Mouse (Mus musculus) midbrain, embryonic 11.5 days (tissue): Measurements from ENCODE around the gene Lrba. TPM values are rescaled to one million over a fixed set of nuclear protein-coding genes. Genes with fewer than 3 reads are reported as not detected.

Experiments used
- ATAC-seq: fragments of 200-750 bp; cut with Nextera tagmentation; 2 replicates; pipeline ENCODE4 v1.8.0; 2017; ENCODE audit warnings: moderate TSS enrichment, moderate library complexity; ENCODE audit not compliant: low FRiP score
- DNase-seq: peaks from one replicate; pipeline ENCODE4 v3.0.0; 2015; ENCODE audit warnings: low spot score; ENCODE audit errors: missing footprints
- H3K27ac ChIP-seq: fragments of 300-500 bp; sonication (generic); 2 replicates; pipeline ENCODE4 v1.5.1; 2014; ENCODE audit warnings: low read depth, low read length
- H3K27me3 ChIP-seq: fragments of 300-500 bp; sonication (generic); 2 replicates; pipeline ENCODE4 v1.6.1; 2014; ENCODE audit warnings: mild to moderate bottlenecking, low read length, moderate library complexity, mixed read lengths; ENCODE audit not compliant: control insufficient read depth, insufficient read depth
- H3K36me3 ChIP-seq: fragments of 300-500 bp; sonication (generic); 2 replicates; pipeline ENCODE4 v1.6.1; 2014; ENCODE audit warnings: mild to moderate bottlenecking, low read length, moderate library complexity, mixed read lengths; ENCODE audit not compliant: control insufficient read depth, insufficient read depth
- H3K4me1 ChIP-seq: fragments of 300-500 bp; sonication (generic); 2 replicates; pipeline ENCODE4 v1.6.1; 2014; ENCODE audit warnings: low read length; ENCODE audit not compliant: control insufficient read depth, insufficient read depth
- H3K4me2 ChIP-seq: fragments of 300-500 bp; sonication (generic); 2 replicates; pipeline ENCODE4 v1.6.1; 2014; ENCODE audit warnings: mild to moderate bottlenecking, moderate library complexity
- H3K4me3 ChIP-seq: fragments of 300-500 bp; sonication (generic); 2 replicates; pipeline ENCODE4 v1.5.1; 2014; ENCODE audit warnings: low read depth, low read length
- H3K9ac ChIP-seq: fragments of 300-500 bp; sonication (generic); 2 replicates; pipeline ENCODE4 v1.6.1; 2014; ENCODE audit warnings: low read length
- H3K9me3 ChIP-seq: fragments of 300-500 bp; sonication (generic); 2 replicates; pipeline ENCODE4 v1.6.1; 2016; ENCODE audit warnings: low read length; ENCODE audit not compliant: control insufficient read depth
- whole genome bisulfite sequencing: fragments of 180-500 bp; shearing (Covaris S2); extraction: QIAGEN DNeasy Blood & Tissue Kit; methylation state at CpG from one replicate; pipeline ENCODE4 v1.1.7; 2014; 5-methylcytosine and 5-hydroxymethylcytosine counted together
- polyA plus RNA-seq: library from polyadenylated mRNA; unstranded; fragments of >200 nt; fragmentation: Nextera tagmentation; extraction: Ambion mirVana; gene quantifications from 2 replicates; pipeline ENCODE4 v1.2.1, GENCODE M21; 2014

Lrba gene
- polyA plus RNA-seq, 1 experiment from 2014 or later, result 7.9 TPM

- Histone ChIP-seq H3K27ac (no peak overlapping the region), H3K27me3 (no peaks in the 10 kb centered on the region), H3K4me1 (peaks cover 11% of the 10 kb centered on the region), H3K36me3 (no peaks in the 10 kb centered on the region; the same call in 1 of the 2 replicates), H3K4me2 (no peak overlapping the region), H3K4me3 (no peak overlapping the region), H3K9me3 (no peaks in the 10 kb centered on the region), H3K9ac (no peak overlapping the region)
- DNase-seq (no peak), ATAC-seq (no peak)
- WGBS, result 91% methylated on average over 12 of the region's 12 CpGs
These were observed 561.8 kb downstream of the Lrba start for GRCm38 (mm10) chr3:86786280-86786679.

GRCm38 (mm10) chr3:86786845-86787351 lies 562.4 kb downstream of the Lrba start:
- Histone ChIP-seq H3K27ac (no peak overlapping the region), H3K4me2 (no peak overlapping the region), H3K36me3 (no peaks in the 10 kb centered on the region; the same call in 1 of the 2 replicates), H3K27me3 (no peaks in the 10 kb centered on the region), H3K4me3 (no peak overlapping the region), H3K9ac (no peak overlapping the region), H3K4me1 (peaks cover 11% of the 10 kb centered on the region), H3K9me3 (no peaks in the 10 kb centered on the region)
- DNase-seq, result no peak
- ATAC-seq, result peak; percentile 36; the same call in 1 of the 2 replicates
- 79% methylated on average over 11 of the region's 11 CpGs for WGBS

GRCm38 (mm10) chr3:86787423-86788123 lies 563.1 kb downstream of the Lrba start:
- H3K9ac ChIP-seq, result no peak overlapping the region
- no peak overlapping the region for H3K4me2 ChIP-seq
- H3K36me3 ChIP-seq, result no peaks in the 10 kb centered on the region; the same call in 1 of the 2 replicates
- WGBS, result 87% methylated on average over 10 of the region's 10 CpGs
- peaks cover 11% of the 10 kb centered on the region for H3K4me1 ChIP-seq
- H3K27me3 ChIP-seq, result no peaks in the 10 kb centered on the region
- no peak overlapping the region for H3K4me3 ChIP-seq
- DNase-seq (no peak), ATAC-seq (no peak)
- H3K9me3 ChIP-seq, result no peaks in the 10 kb centered on the region
- no peak overlapping the region for H3K27ac ChIP-seq

GRCm38 (mm10) chr3:86788711-86789110 lies 564.2 kb downstream of the Lrba start:
- no peaks in the 10 kb centered on the region; the same call in 1 of the 2 replicates for H3K36me3 ChIP-seq
- ATAC-seq, result no peak

GRCm38 (mm10) chr3:86789752-86790151 lies 565.3 kb downstream of the Lrba start:
- no peaks in the 10 kb centered on the region for H3K9me3 ChIP-seq
- peak overlapping the region; percentile 35; the same call in 1 of the 2 replicates for H3K27ac ChIP-seq
- H3K4me3 ChIP-seq, result no peak overlapping the region
- no peaks in the 10 kb centered on the region; the same call in 1 of the 2 replicates for H3K36me3 ChIP-seq
- WGBS, result 82% methylated on average over 5 of the region's 5 CpGs
- ATAC-seq (0 out of 2 replicates have a peak, but pooled peaks have one; percentile 3), DNase-seq (no peak)
- H3K9ac ChIP-seq, result no peak overlapping the region
- H3K4me1 ChIP-seq, result peaks cover 11% of the 10 kb centered on the region
- H3K27me3 ChIP-seq, result no peaks in the 10 kb centered on the region
- no peak overlapping the region for H3K4me2 ChIP-seq

More at GRCm38 (mm10) chr3:86788711-86789110, 564.2 kb downstream of the Lrba start:
- Histone ChIP-seq H3K9me3 (no peaks in the 10 kb centered on the region), H3K9ac (peak overlapping the region; percentile 25; the same call in 1 of the 2 replicates), H3K4me3 (no peak overlapping the region), H3K27ac (peak overlapping the region; percentile 17), H3K4me2 (no peak overlapping the region), H3K27me3 (no peaks in the 10 kb centered on the region), H3K4me1 (peaks cover 11% of the 10 kb centered on the region)
- 49% methylated on average over 6 of the region's 6 CpGs for WGBS
- peak; percentile 98 for DNase-seq

- ATAC-seq (no peak), DNase-seq (no peak)
- Histone ChIP-seq H3K4me2 (no peak overlapping the region), H3K27me3 (no peaks in the 10 kb centered on the region), H3K36me3 (no peaks in the 10 kb centered on the region), H3K9me3 (no peaks in the 10 kb centered on the region), H3K9ac (no peak overlapping the region), H3K4me1 (peaks cover 8% of the 10 kb centered on the region), H3K4me3 (no peak overlapping the region), H3K27ac (no peak overlapping the region)
- WGBS, result 84% methylated on average over 4 of the region's 4 CpGs
These were observed 568.8 kb downstream of the Lrba start for GRCm38 (mm10) chr3:86793264-86793663.

GRCm38 (mm10) chr3:86793720-86794191 lies 569.3 kb downstream of the Lrba start:
- 64% methylated on average over 1 of the region's 1 CpGs for WGBS
- Histone ChIP-seq H3K9ac (no peak overlapping the region), H3K4me2 (no peak overlapping the region), H3K27ac (no peak overlapping the region), H3K9me3 (no peaks in the 10 kb centered on the region), H3K36me3 (no peaks in the 10 kb centered on the region), H3K27me3 (no peaks in the 10 kb centered on the region), H3K4me1 (peaks cover 8% of the 10 kb centered on the region), H3K4me3 (no peak overlapping the region)
- ATAC-seq (no peak), DNase-seq (no peak)

- no peak overlapping the region for H3K4me2 ChIP-seq
- H3K36me3 ChIP-seq, result peaks cover 4% of the 10 kb centered on the region; the same call in 1 of the 2 replicates
- WGBS, result 42% methylated on average over 6 of the region's 6 CpGs
- H3K9me3 ChIP-seq, result no peaks in the 10 kb centered on the region
- H3K4me3 ChIP-seq, result no peak overlapping the region
- no peak for ATAC-seq
- H3K9ac ChIP-seq, result no peak overlapping the region
- no peak for DNase-seq
- H3K4me1 ChIP-seq, result no peaks in the 10 kb centered on the region
- no peaks in the 10 kb centered on the region for H3K27me3 ChIP-seq
- H3K27ac ChIP-seq, result no peak overlapping the region
These were observed 572.2 kb downstream of the Lrba start for GRCm38 (mm10) chr3:86796716-86797115.

- no peak for DNase-seq
- no peak overlapping the region for H3K4me2 ChIP-seq
- WGBS, result 87% methylated on average over 13 of the region's 13 CpGs
- no peaks in the 10 kb centered on the region for H3K27me3 ChIP-seq
- no peak overlapping the region for H3K4me3 ChIP-seq
- no peaks in the 10 kb centered on the region for H3K9me3 ChIP-seq
- 0 out of 2 replicates have a peak, but pooled peaks cover under 1% of the 10 kb centered on the region for H3K4me1 ChIP-seq
- peaks cover 4% of the 10 kb centered on the region; the same call in 1 of the 2 replicates for H3K36me3 ChIP-seq
- ATAC-seq, result no peak
- H3K9ac ChIP-seq, result no peak overlapping the region
- H3K27ac ChIP-seq, result no peak overlapping the region
These were observed 573.5 kb downstream of the Lrba start for GRCm38 (mm10) chr3:86797871-86798460.
